Mouse (Mus musculus) WW6 (cell line): ENCODE data around the gene Fig4.

ENCODE experiments used
- DNase-seq: peaks from one replicate; pipeline ENCODE4 v3.0.0-alpha.2; 2013; ENCODE audit warnings: low read depth, low spot score

Fig4 gene

GRCm38 (mm10) chr10:41218897-41219296 lies 84.2 kb downstream of the Fig4 start:
- no peak for DNase-seq

DNA sequence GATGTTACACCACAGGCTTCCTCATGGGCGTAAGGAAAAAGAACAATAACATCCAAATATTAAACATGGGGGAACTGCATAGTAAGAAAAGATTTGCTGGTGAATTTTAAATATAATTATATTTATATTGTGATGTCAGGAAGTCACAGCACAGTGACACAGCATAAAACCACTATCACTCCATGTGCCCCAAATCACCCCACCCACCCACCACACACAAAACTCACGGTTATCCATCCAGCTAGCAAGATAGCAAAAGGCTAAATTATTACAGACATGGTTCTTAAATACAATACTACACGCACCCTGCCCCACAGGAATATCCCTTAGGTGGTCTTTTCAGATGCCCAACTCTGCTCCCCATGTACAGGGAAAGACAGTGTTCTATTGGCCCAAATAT lies 89.0 kb downstream of the Fig4 start:
- no peak for DNase-seq

- DNase-seq: no peak
These were observed 93.5 kb downstream of the Fig4 start for GRCm38 (mm10) chr10:41209538-41209937.

DNA sequence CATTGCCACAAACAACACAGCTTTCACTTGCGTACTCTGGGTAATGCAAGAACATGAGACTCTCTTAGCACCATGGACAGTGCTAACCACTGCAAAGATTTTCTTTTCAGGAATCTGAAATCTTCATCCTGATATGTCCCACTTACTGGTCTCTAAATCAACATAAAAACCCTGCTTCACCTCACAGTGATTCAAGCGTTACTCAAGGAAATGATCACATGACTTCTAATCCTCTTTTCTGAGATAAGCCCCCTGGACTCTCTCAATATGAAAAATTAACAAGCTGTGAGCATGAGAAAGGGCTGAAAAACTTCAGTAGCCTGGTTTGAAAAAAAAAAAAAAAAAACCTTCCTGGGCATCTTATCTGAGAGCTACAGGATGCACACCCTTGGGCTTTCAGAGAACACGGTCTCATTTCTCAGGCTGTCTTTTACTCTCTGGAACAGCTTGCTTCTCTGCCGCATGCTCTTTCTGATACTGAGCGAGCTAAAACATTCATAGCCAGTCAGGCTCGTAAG lies 94.1 kb downstream of the Fig4 start:
- no peak for DNase-seq

DNA sequence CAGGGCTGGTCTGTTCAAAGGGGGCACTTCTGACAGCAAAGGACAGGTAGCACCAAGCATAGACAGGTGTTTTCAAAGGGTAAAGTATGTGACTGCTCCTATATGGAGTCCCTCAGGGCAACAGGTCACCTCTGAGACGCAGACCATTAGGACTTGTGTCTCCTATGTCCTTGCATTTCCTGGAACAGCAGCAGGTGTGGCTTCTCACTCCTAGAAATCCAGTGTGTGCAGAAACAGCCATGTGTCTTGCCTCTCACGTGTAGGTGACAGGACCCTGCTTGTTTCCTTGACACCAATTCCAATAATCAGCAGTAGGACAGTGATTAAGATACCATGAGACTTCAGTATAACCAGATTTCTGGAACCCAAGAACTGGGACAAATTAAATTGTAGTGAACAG lies 97.4 kb downstream of the Fig4 start:
- no peak for DNase-seq

DNA sequence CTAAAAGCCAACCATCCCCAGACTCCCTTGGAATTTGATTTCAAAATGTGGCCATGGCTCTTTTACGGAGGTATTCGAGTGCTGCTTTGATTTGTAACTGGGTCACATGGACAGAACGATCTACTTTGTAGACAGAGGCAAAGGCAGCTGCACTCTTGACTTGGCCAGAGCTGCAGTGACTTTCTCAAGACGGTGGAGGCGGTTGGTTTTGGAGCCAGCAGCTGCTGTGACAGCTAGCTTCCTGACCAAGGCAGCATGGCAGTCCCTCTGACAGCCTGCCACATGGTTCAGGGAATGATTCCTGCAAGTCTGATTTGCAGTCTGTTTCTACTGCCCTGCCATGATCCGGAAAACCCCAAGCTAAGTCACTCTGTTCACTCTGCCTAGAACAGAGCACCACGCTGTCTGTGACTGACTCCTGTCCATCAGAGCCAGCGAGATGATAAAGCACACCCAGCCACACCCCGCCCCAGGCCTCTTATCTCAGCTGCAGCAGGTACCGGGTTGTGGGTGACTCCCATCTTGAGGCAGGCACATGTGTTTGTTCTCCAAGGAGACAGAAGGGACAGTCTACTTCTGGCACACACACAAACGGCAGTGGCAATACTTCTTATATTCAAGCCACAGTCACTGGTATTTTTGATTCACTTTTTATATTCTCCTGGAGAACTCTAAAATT lies 98.3 kb downstream of the Fig4 start:
- no peak for DNase-seq

DNA sequence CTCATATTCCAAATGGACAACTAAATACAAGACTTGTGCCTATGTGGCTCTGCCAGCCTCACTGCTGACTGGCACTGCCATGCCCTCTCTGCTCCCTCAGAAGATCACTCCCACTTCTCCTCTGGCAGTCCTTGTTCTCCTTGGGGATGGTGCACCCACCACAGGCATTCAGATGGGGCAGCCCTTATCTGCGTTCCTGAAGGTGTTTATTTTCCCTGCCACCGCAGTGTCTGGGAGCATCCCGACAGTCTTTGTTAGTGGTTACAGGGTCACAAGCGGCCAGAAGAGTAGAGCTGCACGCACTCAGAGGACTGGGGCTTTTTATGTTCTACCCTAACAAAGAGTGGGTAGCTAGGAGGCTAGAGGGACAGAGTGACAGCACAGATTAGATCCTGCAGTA lies 98.9 kb downstream of the Fig4 start:
- no peak for DNase-seq

GRCm38 (mm10) chr10:41198719-41199118 lies 104.3 kb downstream of the Fig4 start:
- DNase-seq: no peak

DNA sequence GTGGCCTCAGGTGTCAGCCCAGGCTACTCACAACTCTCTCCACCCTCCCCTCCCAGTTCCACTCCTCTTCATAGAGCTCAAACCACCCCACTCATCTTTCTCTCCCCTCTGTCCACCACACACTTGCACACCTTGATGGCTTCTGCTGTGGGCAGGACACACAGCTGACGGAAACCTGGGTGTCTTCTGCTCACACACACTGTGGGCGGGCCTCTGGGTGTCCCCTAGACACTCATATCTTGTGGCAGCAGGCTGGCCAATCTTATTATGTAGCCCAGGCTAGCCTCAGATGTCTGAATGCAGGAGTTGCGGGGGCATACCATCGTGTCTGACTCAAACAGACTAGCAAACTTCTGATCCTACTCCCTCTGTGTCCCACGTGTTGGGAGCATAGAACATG lies 105.3 kb downstream of the Fig4 start:
- no peak for DNase-seq

- no peak for DNase-seq
These were observed 106.8 kb downstream of the Fig4 start for GRCm38 (mm10) chr10:41196295-41196694.

- DNase-seq: no peak
These were observed 113.7 kb downstream of the Fig4 start for GRCm38 (mm10) chr10:41189392-41189791.

DNA sequence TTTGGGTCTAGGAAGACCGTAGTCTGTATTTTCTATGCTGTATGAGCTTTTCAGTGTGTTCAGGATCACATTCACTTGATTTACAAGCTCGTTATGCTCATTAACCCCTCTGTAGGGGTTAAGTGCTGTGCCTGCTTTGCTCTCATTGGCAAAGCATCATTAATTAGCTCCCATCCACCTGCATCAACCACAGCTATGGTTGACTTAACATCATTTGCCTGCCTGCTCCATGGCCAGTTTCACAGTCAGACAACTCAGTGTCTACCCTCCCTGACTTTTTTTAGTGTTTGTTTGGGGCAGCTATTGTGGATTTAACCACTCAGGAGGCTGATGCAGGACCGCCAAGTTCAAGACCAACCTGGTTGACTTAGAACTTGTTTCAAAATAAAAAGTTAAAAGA lies 119.1 kb downstream of the Fig4 start:
- no peak for DNase-seq

- DNase-seq: no peak
These were observed 120.4 kb downstream of the Fig4 start for GRCm38 (mm10) chr10:41182644-41183043.

DNA sequence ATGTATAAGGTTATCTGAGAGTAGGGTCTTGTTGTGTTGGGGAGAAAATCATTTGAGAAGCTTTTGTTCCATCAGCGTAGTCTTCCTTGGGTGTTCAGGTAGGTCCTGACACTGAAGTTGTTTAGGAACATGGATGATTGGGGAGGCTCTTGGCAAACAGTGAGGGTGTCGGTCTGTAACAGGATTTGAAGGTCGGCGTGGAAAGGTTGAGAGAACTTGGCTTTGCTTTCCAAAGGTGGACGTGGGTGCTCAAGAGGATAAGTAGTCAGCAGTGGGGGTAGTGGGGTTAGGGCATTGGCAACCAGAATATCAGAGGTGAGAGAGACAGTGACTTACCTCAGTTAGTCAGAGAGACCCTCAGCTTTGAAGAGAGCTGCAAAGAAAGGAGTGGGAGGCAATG lies 136.9 kb downstream of the Fig4 start:
- DNase-seq: no peak

GRCm38 (mm10) chr10:41163108-41163507 lies 140.0 kb downstream of the Fig4 start:
- DNase-seq: no peak

GRCm38 (mm10) chr10:41157296-41157695 lies 145.8 kb downstream of the Fig4 start:
- no peak for DNase-seq

DNA sequence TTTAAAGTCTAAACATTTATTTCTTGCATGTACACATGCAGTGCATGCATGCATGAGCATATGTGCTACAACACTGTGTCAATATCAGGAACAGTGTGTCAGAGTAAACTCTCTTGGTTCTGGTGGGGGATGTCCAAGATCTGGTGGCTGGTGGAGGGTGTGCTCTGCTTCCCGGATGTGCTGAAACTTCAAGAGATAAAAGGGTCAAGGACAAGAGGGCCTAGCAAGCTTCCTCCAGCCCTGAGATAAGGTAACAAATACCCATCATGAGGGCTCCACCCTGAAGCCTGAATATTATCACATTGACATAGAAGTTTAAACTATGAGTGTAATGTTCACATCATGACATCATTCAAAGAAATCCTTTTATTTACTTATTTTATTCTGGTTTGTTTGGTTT lies 146.4 kb downstream of the Fig4 start:
- no peak for DNase-seq

- DNase-seq: no peak
These were observed 149.8 kb downstream of the Fig4 start for GRCm38 (mm10) chr10:41153229-41153750.

- DNase-seq: no peak
These were observed 151.2 kb downstream of the Fig4 start for GRCm38 (mm10) chr10:41151901-41152300.

DNA sequence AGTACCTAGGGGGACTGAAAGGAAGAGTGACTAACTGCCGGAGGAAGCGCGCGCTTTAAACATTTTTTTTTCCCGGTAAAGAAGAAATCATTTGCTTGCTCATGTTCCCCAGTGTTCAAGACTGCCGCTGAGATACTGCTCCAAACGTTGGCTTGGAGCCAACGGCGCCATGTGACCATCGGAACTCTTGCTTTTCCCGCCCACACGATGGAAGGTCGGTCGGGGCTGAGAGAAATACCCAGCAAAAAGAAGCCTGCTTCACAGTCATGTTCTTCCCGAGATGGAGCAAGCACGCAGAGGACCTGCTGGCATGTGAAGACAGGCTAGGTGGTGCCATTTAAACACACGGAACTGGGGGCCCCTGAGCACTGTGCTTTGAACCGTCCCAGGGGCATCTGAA lies 151.6 kb downstream of the Fig4 start:
- peak; percentile 14 for DNase-seq

DNA sequence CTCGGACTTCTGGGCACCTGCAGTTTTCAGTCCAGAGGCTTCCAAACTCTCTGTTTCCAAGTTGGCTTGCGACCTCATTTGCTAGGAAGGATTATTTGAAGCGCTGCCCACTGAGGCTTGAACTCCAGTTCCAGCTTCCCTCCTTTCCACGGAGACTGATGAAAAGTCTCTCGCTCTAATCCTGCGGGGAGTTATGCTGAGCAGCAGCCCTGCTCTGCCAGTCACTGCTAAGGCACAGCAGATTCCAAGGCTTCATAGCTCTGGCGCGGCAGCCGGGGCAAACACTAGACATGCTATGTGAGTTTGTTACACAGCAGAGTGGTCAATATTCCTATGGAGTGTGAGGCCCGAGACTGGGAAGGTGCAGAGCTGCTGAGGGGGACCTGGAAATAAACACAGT lies 152.0 kb downstream of the Fig4 start:
- DNase-seq: no peak

DNA sequence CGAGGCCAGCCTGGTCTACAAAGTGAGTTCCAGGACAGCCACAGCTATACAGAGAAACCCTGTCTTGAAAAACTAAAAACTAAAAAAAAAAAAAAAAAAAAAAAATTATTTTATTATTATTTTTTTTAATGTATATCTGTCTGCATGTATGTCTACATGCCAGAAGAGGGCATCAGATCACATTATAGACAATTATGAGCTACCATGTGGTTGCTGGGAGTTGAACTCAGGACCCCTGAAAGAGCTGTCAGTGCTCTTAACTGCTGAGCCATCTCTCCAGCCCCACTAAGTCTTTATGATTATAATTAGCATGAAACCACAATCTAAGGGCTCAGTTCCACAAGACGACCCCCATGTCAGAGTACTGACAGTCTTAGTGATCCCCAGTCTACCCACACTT lies 152.6 kb downstream of the Fig4 start:
- DNase-seq: no peak

- DNase-seq: no peak
These were observed 153.8 kb downstream of the Fig4 start for GRCm38 (mm10) chr10:41149307-41149706.

GRCm38 (mm10) chr10:41146141-41146540 lies 156.9 kb downstream of the Fig4 start:
- no peak for DNase-seq
